Mouse (Mus musculus): ENCODE data around the gene Plekhg3. TPM values are rescaled to one million over a fixed set of nuclear protein-coding genes. Genes with fewer than 3 reads are reported as not detected.

Plekhg3 gene
- total RNA-seq, 2 experiments from 2014 or later, result 22.9 to 24.4 TPM

DNA sequence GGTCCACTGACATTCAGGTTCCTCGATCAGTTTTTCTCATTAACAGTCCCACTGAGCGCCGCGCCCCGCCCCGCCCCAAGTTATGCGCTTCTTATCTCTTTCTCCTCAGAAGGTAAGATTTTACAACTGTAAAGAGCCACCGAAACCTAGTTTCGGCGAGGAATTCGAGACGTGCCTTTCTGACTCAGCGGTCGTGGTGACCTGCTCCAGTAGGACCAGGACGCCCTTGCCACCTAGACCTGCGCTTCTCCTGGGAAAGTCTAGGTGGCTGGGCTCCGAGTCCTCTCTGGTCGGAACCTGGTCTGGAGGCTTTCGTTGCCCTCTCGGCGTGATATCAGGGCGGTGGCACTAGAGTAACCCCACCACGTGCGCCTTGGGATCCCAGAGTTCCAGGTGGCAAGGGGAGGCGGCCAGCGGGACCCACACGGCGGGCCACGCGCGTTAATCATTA is 2.3 kb downstream of the Plekhg3 start:
- Histone ChIP-seq H3K27ac (peak overlapping the region; percentile 87), H3K4me3 (peak overlapping the region; percentile 73)
- DNase-seq (ENCODE audit: low spot score in 2 of 2), result no peak
- no peak for TF ChIP-seq CTCF (conservative IDR thresholded peaks at IDR 0.05)

- DNase-seq (ENCODE audit: low spot score in 2 of 2), result peak; percentile 50 to 55
- H3K27ac ChIP-seq, result peak overlapping the region; percentile 87
- TF ChIP-seq CTCF (conservative IDR thresholded peaks at IDR 0.05), result no peak
- peak overlapping the region; percentile 73 for H3K4me3 ChIP-seq
Measured at GRCm38 (mm10) chr12:76533377-76534222, 2.9 kb downstream of the Plekhg3 start.

DNA sequence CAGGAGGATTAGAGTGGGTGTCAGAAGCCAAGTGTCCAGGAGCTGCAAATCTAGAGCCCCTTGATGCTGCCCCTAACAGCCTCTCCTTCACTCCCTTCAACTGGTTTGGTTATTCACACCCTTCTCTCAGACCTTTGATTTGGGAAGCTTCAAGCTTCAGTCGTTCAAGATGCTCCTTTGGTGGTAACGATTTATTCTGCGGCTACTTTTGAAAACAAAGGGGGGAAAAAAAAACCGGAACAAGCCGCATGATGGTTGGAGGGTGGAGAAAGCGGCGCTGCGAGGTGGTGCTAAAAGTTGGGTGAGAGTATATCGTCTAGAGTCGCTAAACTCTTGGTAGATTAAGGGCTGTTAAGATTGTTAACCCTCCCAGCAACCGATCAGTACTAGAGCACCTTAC is 3.5 kb downstream of the Plekhg3 start:
- Histone ChIP-seq H3K4me3 (peak overlapping the region; percentile 73), H3K27ac (peak overlapping the region; percentile 87)
- TF ChIP-seq CTCF (conservative IDR thresholded peaks at IDR 0.05), result no peak
- no peak for DNase-seq (ENCODE audit: low spot score in 2 of 2)

DNA sequence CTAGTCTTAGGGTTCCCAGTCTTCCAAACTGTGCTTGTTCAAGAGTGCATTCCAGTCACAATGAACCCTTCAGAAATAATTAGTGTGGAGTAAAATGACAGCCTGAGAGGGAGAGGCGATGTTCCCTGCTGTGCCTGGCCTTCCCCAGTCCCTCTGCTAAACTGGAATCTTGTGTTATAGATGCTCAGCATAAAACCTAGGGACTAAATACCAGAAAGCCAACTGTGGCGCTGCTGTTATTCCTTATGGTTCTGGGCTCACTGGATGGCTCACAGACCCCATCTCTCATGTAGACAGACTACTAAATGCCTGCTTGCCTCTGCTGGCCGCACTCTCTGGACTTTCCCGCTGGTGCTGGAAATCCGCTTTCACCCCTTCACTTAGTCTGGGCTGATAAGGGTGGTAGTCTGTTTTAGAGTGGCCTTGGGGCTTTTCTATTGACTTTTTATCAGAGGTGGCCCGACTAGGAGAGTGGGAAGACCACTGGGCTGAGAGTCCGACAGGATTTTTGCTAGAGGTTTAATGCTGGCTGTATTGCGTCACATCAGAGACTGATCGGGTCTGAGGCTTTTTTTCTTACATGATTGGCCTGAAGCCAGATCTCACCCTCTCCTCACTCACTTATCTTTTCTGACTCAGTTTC is 4.1 kb downstream of the Plekhg3 start:
- H3K27ac ChIP-seq, result peak overlapping the region; percentile 87
- no peak for DNase-seq (ENCODE audit: low spot score in 2 of 2)
- TF ChIP-seq CTCF (conservative IDR thresholded peaks at IDR 0.05), result no peak
- peak overlapping the region; percentile 73 for H3K4me3 ChIP-seq

GRCm38 (mm10) chr12:76535471-76535900 is 4.8 kb downstream of the Plekhg3 start:
- no peak for TF ChIP-seq CTCF (conservative IDR thresholded peaks at IDR 0.05)
- no peak for DNase-seq (ENCODE audit: low spot score in 2 of 2)
- Histone ChIP-seq H3K4me3 (peak overlapping the region; percentile 2; the same call in 1 of the 2 replicates), H3K27ac (peak overlapping the region; percentile 87)

DNA sequence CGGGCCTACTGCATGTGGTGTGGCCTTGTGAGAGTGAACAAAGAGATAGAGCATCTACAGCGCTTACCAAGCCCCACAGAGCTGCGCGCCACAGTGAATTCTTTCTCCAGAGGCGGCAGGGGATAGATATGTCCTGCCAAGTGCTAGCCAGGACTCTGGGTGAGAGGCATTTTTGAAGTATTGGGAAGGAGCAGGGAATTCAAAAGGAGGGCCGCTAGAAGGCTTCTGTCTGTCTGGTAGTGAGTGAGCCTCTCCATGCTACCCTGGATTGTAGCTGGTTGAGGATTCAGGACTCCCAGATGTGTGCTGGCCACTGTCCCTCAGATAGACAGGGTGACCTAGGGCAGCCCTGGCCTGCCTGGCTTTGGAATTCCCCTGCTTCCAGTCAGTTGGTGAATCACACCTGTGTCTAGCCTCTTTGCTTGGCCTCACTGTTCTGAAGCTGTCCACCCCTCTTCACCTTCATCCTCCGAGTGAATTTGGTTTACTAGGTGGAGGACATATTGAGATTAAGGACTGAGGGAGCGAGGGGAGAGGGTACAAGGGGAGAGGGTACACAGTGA is 6.0 kb downstream of the Plekhg3 start:
- DNase-seq (ENCODE audit: low spot score in 2 of 2), result no peak
- TF ChIP-seq CTCF (conservative IDR thresholded peaks at IDR 0.05), result no peak
- H3K4me3 ChIP-seq, result no peak overlapping the region
- peak overlapping the region; percentile 87; the same call in 1 of the 2 replicates for H3K27ac ChIP-seq

DNA sequence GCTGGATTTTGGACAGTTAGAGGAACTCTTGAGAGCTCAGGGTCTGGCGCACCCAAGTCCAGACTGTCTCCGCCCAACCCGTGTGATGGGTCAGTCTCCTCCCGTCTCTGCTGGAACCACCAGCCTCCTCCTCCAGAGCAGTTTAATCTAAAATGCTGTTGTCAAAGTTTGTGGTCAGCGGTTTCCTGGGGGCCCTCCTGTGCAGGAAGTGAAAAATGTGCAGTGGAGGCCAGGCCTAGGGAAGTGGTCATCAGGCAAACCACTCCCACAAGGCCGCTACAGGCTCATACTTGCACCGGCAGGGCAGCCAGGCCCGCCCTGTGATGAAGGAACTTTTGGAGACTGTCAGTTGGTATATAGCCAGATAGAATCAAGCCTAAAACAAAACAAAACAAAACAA is 6.7 kb downstream of the Plekhg3 start:
- no peak for TF ChIP-seq CTCF (conservative IDR thresholded peaks at IDR 0.05)
- no peak overlapping the region for H3K4me3 ChIP-seq
- peak overlapping the region; percentile 32; the same call in 1 of the 2 replicates for H3K27ac ChIP-seq
- no peak for DNase-seq (ENCODE audit: low spot score in 2 of 2)

DNA sequence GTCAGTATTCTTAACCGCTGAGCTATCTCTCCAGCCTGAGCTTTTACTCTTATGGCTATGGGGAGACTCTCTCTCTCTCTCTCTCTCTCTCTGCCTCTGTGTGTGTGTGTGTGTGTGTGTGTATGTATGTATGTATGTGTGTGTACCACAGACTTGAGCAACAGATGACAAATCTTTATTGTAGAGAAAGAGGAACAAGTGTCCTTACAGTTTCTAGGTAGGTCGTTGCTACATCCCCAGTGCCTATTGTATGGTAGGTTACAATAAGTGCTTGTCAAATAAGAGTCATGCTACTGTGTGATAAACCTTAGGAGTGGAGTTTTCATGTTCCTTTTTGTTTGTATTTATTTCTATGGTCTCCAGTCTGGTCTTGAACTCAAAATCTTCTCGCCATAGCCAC is 9.5 kb downstream of the Plekhg3 start:
- DNase-seq (ENCODE audit: low spot score in 2 of 2), result no peak
- TF ChIP-seq CTCF (conservative IDR thresholded peaks at IDR 0.05), result no peak
- Histone ChIP-seq H3K27ac (no peak overlapping the region; the same call in 1 of the 2 replicates), H3K4me3 (no peak overlapping the region)

DNA sequence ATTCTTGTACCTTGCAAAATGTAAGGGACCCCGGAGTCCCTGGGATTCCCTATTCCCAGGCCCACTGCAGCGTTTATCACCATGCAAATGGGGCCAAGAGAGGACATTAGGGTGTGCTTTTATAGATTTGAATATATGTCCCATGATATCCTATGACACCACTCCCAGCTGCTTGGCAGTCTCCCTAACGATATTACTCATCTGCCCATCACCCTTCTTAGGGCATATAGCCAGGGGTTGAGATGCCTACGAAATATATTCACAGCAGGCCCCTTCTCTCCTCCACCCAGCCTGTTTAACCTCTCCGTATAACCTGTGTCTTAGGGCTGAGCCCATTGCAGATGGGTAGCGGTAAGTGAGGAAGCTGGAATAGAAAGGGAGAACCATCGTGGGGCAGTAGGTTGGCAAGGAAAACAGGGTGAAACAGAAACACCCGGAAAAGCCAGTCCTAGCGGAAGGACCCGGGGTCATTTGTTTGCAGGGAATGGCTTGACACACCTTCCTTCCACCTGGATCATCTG is 10.1 kb downstream of the Plekhg3 start:
- no peak for DNase-seq (ENCODE audit: low spot score in 2 of 2)
- no peak overlapping the region for H3K4me3 ChIP-seq
- peak overlapping the region; percentile 7; the same call in 1 of the 2 replicates for H3K27ac ChIP-seq
- TF ChIP-seq CTCF (conservative IDR thresholded peaks at IDR 0.05), result no peak

DNA sequence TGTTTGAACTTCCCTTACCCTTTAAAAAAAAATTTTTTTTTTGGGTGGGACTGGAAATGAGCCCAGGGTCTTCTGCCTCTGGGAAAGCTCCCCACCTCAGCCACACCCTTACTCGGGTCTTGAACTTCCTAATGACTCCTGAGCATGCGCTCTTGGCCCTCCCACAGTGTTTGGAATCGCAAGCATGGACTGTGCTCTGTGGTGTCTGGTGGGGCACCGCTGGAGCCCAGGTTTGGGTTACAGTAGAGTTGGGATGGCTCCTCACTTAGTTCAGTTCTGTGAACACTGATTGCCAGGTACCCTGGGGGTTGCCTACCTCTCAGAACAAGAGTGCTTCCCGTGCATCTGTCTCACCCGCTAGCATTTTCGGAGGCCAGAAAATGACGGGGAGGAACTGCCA is 10.8 kb downstream of the Plekhg3 start:
- no peak overlapping the region for H3K4me3 ChIP-seq
- TF ChIP-seq CTCF (conservative IDR thresholded peaks at IDR 0.05), result no peak
- no peak for DNase-seq (ENCODE audit: low spot score in 2 of 2)
- no peak overlapping the region for H3K27ac ChIP-seq

DNA sequence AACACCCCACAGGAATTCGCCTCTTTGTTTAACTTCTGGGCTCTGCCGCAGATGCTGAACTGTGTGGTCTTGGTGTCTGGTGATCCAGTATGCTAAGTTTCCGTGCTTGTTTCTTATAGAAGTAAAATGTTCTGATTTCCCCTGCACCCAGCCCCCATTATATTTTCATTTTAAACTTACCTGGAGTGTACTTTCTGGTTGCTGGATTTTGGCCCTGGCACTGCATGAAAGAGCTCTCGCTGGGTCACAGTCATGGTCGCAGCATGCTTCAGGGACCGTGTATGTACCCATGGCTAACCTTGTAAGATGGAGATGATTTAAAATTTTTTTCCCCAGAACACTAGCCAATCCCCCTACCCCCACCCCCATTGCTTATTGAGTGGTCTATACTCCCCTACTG is 11.2 kb downstream of the Plekhg3 start:
- Histone ChIP-seq H3K4me3 (no peak overlapping the region), H3K27ac (no peak overlapping the region)
- no peak for DNase-seq (ENCODE audit: low spot score in 2 of 2)
- TF ChIP-seq CTCF (conservative IDR thresholded peaks at IDR 0.05), result no peak

DNA sequence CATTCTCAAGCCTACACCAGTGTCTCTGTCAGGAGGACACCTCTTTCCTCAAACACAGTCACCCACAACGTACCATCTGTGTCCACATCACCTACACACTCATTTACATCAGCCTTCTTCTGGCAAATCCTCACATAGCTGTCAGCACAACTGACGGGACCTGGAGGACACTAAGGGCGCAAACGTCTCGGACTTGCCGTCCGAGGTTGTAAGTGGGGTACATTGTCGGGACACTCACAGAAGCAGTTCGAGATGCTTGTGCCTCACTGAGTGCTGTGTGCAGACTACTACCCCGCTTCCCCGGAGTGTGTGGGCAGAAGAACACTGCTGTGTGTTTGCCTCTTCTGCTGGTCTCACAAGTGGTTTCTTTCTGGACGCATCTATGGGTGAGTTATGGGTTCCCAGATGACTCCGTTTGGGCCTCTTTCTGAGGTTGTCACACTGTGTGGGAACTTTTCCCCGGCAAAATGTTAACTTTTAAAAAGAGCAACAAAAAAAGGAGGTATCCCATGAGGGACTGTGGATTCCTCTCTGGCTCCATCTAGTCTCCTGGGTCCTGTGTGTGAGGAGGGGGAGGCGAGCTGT is 15.2 kb downstream of the Plekhg3 start:
- DNase-seq (ENCODE audit: low spot score in 2 of 2), result no peak
- Histone ChIP-seq H3K27ac (peak overlapping the region; percentile 94), H3K4me3 (peak overlapping the region; percentile 54; the same call in 1 of the 2 replicates)
- no peak for TF ChIP-seq CTCF (conservative IDR thresholded peaks at IDR 0.05)
